Mouse (Mus musculus) adrenal gland, postnatal 14 days (tissue): ENCODE results near the gene Zfp354b. TPM values are rescaled to one million over a fixed set of nuclear protein-coding genes. Genes with fewer than 3 reads are reported as not detected.

Experiments used
- DNase-seq: peaks from one replicate; pipeline ENCODE4 v3.0.0; 2021; ENCODE audit warnings: mixed read lengths
- long read RNA-seq, 2 experiments: library from polyadenylated mRNA; stranded (forward); transcript quantifications; one replicate each; pipeline ENCODE4 v2.0.0; 2021
- total RNA-seq: library from RNA; stranded (reverse); gene quantifications from 2 replicates; pipeline ENCODE4 v1.2.3, GENCODE M21; 2021

The Zfp354b gene
- total RNA-seq, result 2.1 and 2.9 TPM in 2 replicates
- long read RNA-seq, experiment 1, partial matches to known transcripts, result 0 of 2 reads
- long read RNA-seq, experiment 1, other reads (novel, unspliced or antisense), result 0 of 2 reads
- long read RNA-seq, experiment 2, partial matches to known transcripts, result 0 of 1 reads
- long read RNA-seq, experiment 2, other reads (novel, unspliced or antisense), result 1 of 1 reads

DNA sequence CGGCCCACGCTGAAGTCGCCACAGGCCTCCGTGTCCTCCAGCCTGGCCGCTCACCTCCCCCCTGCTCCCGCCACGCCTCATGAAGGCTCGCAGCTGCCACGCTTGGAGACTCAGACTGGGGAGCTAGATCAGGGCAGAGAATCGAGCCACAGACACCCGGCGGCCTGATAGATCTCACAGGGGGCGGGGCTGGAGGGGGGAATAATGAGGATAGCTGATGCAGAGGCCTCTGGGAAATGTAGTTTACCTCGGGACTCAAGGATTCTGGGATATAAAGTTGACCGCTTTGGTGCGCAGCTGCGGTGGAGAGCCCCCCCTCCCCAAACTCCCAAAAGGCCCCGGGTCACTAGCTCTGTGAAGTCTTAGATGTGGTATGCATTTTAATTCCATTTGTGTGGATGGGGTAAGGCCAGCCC, at the start of gene Zfp354b:
TSS of gene Zfp354b (minus strand) at position 183 of the 416 bp plus-strand sequence.
- DNase-seq, result peak; percentile 90

DNA sequence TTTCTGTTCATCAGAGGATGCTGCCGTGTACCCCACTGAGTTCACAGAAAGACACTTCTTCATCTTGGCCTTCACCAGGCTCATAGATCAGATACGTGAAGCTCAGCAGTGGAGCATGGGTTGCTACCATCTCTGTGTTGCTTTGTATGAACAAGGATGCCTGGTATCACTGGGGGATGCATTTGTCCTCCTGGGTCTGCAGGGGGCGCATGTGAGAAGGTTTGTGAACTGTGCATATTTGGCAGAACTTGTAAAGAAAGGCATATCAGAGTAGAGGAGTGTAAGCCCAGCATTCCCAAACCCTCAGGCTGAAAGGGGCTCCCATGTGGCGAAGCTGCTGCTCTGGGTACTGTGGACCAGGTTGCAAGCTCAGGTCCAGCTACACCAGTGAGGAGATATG, 45.8 kb upstream of the Zfp354b start:
- peak; percentile 48 for DNase-seq

DNA sequence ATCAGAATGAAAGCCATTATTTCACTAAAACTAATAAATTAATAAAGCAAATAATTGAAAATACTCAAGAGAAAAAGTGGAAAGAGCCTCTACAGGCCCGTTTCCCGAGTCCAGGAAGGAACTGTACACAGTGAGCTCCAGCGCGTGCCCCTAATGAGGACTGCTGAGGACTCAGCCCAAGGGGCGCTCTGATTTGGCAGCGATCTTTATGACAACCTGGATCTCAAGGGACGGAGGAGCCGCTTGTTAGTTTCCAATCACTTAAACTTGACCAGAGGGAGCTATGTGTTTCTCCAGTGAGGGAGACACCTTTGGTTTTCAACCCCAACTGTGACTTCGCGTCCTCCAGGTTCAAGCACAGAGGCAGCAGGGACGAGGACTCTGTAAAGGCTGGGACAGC, 34.8 kb upstream of the Zfp354b start, which contains the start of gene Olfr1378:
TSS of gene Olfr1378 (plus strand) at position 301 of the 400 bp plus-strand sequence.
- no peak for DNase-seq

DNA sequence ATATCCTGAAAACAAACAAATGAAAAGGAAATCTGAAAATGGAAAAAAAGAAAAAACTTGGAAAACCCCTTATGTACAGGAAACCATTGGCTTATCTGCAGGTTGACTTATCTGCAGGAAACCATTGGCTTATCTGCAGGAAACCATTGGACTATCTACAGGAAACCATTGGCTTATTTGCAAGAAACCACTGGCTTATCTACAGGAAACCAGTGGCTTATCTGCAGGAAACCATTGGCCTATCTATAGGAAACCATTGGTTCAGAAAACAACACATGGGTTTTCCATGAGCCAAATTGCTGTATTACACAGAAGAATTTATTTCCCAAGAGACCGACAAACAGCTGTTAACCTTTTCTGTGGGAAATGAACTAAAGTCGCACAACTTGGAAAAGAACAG, 33.5 kb upstream of the Zfp354b start:
- DNase-seq, result no peak

DNA sequence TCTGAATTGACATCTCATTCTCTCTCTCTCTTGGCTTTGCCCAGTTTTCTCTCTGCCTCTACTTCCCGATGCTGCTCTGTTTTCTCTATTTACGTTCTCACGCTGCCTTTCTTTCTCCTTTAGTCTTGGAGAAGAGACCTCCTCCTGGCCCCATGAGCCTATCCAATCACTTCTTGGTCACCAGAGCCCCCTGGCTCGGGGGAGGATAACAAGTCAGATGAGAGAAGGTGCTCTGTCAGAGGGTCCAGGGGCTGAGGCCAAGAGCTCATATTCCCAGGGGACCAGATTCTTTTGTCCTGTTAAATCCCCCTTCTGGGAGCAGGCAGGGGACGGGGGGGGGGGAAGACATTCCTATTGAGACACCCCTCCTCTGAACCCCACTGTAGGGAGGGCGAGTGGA, 22.2 kb upstream of the Zfp354b start, which contains the start of gene Prop1:
TSS of gene Prop1 (minus strand) at position 101 of the 400 bp plus-strand sequence.
- DNase-seq, result no peak

DNA sequence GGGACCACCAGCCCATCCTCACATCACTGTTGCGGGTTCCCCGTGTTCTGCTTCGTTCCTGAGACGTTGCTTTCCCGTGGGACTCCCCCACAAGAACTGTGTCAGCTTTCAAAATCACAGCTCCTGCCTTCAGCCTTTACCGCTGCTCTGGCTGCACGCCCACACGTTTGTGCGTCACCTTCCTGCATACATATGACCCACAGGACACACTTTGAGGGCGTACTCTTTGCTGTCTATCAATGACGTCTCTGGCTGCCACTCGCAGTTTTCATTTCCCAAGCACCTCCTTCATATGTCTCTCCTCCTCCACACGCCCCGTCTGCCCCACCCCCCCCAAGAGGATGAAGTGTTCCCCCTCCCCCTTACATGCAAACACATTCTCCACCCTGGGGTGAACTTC, 20.9 kb upstream of the Zfp354b start:
- DNase-seq, result peak; percentile 59

DNA sequence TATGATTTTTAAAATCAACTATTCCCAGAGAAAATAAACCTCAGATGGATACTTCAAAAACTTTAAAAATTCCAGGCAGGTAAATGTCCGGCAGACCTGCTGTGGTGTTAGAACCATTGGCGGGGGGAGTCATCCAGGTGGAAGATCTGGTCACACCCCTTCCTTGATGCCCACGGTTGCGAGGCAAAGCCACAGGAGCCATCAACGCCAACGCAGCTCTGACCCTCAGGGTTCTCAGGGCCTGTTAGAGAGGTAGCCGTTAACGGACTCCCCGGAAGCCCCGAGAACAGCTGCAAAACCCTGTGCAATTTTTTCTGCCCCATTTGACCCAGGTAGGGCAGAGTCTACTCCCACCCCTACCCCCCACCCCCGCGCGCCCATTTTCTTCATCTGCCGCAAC, 12.1 kb upstream of the Zfp354b start, which contains the start of gene 4933414I15Rik:
TSS of gene 4933414I15Rik (minus strand) at position 260 of the 400 bp plus-strand sequence.
- no peak for DNase-seq

DNA sequence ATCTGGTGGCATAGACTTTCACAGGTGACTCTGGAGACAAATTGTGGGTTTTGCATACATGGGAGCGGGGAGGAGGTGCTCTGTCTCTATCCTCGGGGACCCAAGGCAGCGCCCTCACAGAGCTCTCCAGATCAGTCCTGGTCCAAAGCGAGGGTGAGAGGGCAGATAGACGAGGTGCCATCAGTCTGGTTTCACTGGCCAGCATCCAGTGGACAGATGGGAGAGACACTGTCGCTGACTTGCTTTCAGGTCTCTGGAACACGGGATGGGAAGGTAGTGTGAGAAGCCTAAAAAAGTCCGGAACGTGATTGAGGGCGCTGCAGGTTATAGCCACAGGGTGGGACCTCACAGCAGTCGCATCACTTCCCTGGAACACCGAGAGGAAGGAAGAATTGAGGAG, 11.0 kb upstream of the Zfp354b start:
- DNase-seq, result no peak

DNA sequence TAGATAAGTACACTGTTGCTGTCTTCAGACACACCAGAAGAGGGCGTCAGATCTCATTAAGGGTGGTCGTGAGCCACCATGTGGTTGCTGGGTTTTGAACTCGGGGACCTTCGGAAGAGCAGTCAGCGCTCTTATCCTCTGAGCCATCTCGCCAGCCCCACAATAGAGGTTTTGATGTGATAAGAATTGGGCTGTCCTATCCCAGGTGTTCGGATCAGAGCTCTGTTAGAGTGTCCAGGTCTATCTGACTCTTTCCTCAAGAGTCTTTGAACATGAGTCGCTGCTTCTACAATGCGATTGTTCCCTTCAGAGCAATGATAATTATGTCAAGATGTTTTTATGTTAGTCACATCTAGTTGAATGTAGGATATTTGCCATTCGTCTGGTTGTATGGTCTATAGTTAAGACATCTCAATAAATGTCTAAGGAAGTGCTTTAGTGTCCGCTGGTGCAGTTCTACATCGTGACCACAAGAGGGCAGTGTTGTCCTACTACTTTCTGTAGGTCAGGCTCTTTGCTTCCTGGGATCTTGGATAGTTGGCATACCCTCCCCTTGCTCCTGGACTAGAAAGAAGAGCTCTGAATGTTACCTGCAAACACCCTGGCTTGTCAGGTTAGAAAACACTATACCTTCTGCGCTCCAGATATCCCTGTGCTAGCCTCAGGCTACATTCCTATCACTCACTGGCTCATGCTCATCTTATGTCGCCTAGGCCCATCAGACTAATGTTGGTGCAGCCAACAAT, 8.4 kb upstream of the Zfp354b start:
- peak; percentile 59 for DNase-seq

DNA sequence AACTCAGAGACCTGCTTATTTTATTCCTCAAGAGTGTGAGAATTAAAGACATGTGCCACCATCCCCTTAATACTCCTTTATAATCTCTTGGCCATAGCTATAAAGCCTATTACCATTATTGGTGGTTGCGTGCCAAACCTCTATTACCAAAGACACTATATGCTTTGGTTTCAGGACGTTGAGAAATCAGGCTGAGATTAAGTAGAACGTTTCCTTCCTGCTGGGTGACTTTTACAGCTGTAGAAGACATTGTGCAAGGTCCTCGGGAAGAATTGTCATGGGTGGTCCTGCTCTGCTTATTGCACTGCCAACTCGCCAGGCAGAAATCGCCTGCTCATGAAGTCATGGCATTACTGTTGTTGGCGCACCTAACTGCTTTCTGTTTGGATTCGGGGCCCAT, 7.0 kb upstream of the Zfp354b start:
- no peak for DNase-seq

DNA sequence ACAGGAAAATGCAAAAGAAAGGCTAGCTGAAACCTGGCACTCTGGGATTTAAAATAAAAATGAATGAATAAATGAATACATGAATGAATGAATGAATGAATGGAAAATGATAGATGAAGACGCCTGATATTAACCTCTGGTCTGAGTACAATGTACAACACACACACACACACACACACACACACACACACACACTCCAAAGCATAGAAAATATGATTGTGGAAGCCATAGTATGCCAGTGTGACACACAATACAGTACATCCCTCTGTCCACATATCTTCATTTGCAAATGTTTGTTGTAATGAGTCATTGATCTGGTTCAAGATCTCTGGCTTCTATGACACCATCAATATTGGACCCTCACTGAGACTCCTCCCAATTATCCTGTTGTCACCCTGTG, 607 bp upstream of the Zfp354b start:
- no peak for DNase-seq

DNA sequence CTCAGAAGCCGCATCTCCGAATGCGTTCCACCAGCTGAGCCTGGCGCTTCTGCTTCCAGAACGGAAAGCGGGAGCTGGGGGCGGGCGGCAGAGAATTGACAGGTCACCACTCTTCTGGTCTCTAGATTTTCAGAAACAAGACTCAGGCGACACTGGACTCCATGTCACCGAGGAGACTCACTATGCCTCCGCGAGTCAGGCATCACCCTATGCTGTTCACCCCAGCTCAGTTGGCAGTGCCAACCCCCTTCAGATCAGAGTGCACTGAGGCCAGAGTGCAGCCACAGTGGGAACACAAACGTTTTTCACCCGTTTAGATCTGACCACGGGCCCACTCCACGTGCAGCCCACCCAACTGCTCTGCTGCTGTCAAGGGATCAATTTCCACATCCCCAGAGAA, 412 bp downstream of the Zfp354b start:
- DNase-seq, result peak; percentile 31

DNA sequence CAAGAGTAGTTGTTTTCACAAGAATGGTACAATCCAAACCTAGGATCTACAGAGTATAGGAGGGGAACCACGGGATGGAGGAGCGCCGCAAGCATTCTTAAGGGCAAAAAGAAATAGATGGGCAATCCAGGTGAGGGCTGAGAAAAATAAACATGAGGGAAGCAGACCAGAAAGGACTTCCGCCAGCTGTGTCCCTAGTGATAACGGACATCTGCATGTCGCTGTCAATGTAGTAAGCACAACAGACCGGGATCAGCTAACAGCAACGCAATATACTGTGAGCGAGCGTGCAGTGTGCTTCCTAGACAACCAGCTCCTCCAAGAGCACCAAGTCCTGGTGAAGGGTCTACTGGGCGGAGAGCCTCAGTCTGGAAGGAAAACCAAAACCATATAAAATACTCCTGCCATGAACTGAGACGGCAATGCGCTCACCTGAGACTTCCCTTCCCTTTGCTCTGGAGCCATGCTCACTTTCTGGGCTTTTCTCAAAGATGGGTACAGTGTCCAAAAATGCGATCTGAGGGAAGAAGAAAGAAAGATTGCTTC, 891 bp downstream of the Zfp354b start:
- DNase-seq, result no peak

DNA sequence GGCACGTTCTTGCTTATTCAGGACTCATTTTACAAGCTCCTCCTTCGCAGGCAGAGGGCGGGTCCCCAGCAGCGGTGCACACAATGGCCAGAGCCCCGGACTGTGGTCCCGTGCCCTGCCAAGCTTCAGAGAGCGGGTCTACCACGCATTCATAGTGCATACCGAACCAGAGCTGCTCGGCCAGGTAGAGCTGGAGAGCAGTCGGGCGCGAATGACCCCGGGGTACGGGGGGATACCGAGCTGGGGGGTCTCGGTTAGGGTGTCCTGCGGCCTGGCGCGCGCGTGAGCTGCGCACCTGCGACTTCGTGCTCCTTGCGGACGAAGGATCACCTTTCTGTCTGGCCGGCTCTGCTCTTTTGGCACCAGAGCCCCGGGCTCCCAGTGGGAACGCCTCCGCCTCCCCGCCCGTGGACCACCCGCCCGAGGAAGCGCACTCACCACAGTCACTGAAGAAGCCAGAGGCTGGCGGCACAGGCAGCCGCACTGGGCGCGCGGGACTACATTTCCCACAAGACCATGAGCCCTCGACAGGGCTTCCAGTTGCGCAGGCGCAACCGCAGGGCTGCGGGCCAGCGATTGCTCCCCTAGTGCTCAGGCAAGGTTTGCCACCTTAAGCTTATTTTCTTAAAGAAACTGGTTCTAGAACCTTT, 15.6 kb downstream of the Zfp354b start, which contains the start of gene Zfp2:
TSS of gene Zfp2 (minus strand) at position 495 of the 650 bp plus-strand sequence.
- DNase-seq, result peak; percentile 96

DNA sequence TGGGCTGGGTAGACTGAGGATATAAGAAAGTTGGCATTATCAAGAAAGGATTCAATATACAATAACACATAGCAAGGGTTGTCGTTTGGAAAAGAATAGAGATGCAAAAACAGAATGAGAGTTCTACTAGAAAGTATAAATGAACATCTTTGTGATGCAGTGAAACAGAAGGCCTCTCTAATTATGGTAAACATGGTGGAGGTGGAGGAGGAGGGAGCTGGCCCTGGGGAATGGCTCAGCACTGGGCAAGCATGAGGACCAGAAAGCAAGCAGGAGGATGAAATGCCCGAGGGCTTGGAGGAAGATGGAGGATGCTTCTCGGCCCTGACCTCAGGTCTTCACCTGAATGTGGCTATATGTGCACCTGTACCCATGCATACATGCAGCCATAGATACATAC, 17.0 kb downstream of the Zfp354b start:
- DNase-seq, result no peak

DNA sequence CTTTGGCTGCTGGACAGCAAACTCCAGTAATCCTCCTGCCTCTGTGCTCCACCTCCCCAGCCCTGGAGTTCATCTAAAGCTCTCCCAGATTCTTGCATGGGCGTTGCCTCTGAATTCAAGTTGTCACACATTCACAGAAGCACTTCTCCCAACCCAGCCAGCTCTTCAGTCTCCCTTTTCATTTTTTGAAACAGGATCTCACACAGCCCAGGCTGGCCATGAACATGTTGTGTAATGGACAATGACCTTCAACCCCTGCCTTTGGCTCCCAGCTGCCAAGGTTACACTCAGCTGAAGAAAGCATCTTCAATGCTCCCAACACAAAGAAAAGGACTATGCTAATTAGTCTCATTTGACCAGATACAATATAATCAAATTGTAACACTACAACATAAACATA, 18.1 kb downstream of the Zfp354b start:
- DNase-seq, result peak; percentile 17

DNA sequence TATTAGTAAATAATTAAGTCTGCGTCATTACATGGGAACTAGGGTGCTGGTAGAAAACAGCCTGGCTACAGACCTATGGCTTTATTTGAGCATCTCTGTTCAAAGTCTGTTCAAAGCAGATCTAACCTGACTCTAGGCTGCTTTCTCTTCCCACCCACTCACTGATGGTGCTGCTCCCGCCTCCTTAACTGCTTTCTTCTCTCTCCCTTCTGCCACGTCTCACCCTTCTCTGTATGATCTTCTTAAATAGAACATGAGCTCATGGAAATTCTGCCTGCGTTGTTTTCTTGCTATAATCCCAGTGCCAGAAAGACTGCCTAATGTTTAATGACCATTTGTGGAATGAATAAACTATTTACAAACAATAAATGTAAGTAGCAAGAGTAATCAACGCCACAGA, 23.3 kb downstream of the Zfp354b start:
- no peak for DNase-seq

DNA sequence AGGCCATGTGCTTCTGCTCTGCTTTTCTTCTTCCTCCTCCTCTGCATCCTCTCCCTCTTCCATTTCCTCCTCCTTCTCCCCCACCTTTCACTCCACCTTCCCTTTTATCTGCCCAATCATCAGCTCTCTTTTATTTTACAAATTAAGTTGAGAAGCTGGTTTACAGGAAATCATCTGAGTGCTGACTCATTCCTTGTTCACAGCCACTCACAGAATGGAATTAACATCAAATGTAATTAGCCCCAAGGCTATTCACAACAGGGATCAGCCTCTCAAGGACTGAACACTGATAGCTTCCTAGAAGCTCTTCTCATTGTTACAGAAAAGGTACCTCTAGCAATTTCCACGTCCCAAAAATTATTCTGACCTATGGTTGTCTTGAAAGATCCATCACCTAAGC, 34.1 kb downstream of the Zfp354b start:
- DNase-seq, result no peak

DNA sequence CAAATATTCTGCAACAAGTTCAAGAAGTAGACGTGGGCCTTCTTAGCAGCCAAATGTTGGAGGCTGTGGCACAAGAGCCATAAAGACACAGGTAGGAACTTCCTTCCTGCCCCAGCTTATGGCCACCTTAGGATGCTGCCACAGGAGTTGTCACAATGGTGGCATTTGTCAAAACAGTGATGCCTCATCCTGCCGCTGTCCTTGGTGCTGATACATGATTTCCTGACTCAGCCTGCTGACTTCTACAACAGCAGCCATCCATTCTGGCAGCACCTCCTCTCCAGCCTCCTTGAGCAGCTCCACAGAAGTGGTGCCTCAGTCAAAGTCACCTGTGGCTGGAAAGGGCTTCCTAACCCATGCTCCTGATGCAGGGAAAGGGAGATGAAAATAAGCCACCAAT, 39.0 kb downstream of the Zfp354b start:
- DNase-seq, result peak; percentile 10

DNA sequence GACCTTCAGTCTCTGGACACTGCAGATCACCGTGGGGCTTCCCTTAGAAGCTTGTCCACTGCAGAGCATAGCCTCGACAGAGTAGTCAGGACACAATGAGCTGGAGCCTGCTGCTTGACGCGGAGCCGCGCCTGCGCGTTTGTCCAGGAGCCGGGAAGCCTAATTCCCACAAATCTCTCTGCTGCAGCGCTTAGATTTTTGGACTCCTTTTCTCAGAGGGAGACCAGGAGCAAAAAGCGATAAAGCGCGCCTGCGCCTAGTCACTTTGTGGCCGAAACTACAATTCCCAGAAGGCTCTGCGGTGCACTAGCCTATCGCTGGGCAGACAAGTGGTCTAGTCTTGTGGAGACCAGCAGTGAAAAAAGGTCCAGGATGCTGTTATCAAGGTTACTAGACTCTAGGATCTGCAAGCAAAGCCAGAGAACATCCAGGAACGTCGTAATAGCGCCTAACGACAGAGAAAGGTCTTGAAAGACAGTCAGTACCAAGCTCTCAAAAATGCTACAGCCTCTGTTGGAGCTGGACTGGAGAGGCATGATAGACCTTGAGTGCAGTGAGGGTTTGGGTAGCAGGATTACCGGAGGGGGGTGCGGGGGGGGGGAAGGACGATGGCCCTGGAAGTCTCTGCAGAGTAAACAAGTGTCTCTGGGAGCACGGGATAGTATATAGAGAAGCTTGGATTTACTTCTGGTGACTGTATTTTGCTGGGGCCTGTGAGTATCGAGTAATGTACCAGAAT, 43.9 kb downstream of the Zfp354b start, which contains the start of gene Zfp454:
TSS of gene Zfp454 (minus strand) at position 262 of the 739 bp plus-strand sequence.
- DNase-seq, result peak; percentile 92

DNA sequence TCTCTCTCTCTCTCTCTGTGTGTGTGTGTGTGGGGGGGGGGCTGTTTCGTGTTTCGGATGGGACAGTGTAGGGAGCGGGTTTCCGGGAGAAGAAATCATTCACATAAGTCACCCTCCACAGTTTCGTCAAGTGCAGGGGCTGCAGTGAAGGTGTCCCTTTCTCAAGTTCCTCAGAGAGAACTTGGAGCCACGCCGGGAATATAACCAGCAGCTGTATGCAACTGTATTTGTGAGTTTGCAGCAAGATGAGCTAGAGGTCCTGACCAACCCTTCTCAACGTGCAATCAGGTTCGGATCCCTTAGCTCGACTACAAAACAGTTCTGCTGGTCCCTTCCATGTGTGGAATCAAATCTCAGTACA, 44.5 kb downstream of the Zfp354b start:
- peak; percentile 9 for DNase-seq
